Mouse (Mus musculus) olfactory bulb, adult 2 months (tissue): ENCODE measurements at regions not wholly inside any gene's neighbourhood (a gene's known extent, or its start where the extent isn't known, plus 50 kb on each side); places are given as distances from the start of the nearest gene placed in this dataset.

Experiments used
- H3K27ac ChIP-seq: fragments of 200-500 bp; 2 replicates; pipeline ENCODE4 v1.5.1; 2012; ENCODE audit warnings: low read depth, low read length; ENCODE audit not compliant: insufficient read depth
- H3K4me1 ChIP-seq: fragments of 200-500 bp; 2 replicates; pipeline ENCODE4 v1.6.1; 2012; ENCODE audit warnings: low read length; ENCODE audit not compliant: control insufficient read depth, insufficient read depth
- H3K4me3 ChIP-seq: fragments of 200-500 bp; 2 replicates; pipeline ENCODE4 v1.5.1; 2012; ENCODE audit warnings: mild to moderate bottlenecking, low read depth, low read length, moderate library complexity; ENCODE audit not compliant: insufficient read depth
- CTCF ChIP-seq: fragments of 200-500 bp; IDR thresholded peaks from 2 replicates; pipeline ENCODE4 v1.5.1; 2012; ENCODE audit warnings: low read depth, mild to moderate bottlenecking, low read length, moderate library complexity; ENCODE audit not compliant: insufficient read depth
- POLR2A ChIP-seq: fragments of 200-500 bp; IDR thresholded peaks from 2 replicates; pipeline ENCODE4 v1.6.1; 2012; ENCODE audit warnings: mild to moderate bottlenecking, low read depth, low read length, moderate library complexity; ENCODE audit not compliant: insufficient read depth
- WGBS: fragments of 180-500 bp; shearing (Covaris S2); methylation state at CpG from one replicate; pipeline ENCODE4 v1.1.7; 2018; 5-methylcytosine and 5-hydroxymethylcytosine counted together

DNA sequence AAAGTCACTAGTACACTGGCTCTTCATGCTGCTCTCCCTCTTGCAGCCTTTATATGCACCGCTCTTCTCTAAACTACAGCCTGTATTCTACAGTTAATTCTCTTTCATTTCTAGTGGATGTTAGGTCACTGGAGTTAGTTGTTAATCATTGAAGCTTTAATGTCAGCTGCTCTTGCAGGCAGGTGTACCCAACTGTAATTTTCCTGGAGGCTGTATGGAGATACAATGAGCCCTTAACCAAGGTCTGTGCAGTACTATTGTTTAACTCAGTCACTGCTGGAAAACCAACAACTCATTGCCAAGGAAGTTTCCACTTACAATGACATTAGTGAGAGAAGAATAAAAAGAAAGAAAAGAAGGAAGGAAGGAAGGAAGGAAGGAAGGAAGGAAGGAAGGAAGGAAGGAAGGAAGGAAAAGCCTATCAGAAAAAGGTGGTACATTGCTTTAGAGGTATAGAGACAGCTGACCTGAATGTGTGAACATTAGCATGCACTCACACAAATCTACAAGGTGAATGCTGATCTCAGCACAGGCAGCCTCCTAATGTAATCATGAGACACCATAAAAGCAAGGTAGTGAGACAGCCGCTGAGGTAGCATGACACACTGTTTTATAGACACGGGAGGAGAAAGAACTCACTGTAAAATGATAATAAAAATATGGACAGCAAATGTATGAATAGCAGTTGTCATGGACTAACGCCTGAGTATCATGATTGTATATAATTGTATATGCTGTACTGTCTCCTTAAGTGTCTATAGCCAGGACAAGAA lies 66.7 kb upstream of the Nck2 start:
- WGBS = 96% methylated on average over 4 of the region's 4 CpGs
- no peaks in the 10 kb centered on the region for H3K4me1 ChIP-seq
- H3K27ac ChIP-seq = no peak overlapping the region
- H3K4me3 ChIP-seq = no peak overlapping the region
- TF ChIP-seq POLR2A = no peak
- TF ChIP-seq CTCF = no peak

DNA sequence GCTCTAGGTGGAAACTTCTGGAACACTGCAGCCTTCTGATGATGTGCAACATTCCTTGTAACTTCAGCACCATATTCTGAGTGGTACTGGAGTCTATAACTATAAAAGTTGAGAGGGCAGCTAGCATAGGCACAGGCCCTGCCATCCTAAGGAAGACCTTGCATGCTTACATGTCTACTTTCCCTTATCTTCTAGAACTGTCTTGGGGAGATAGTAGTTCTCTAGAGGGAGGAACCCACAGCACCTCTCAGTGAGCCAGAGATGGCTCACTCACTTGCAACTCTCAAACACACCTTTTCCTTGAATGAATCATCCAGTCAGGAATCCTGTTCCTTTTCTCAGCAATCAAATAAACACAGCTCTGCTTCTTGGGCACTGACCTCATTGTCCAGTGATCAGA lies 59.4 kb upstream of the Nck2 start:
- H3K4me3 ChIP-seq = no peak overlapping the region
- no peaks in the 10 kb centered on the region for H3K4me1 ChIP-seq
- no peak for TF ChIP-seq POLR2A
- TF ChIP-seq CTCF = no peak
- no peak overlapping the region for H3K27ac ChIP-seq

DNA sequence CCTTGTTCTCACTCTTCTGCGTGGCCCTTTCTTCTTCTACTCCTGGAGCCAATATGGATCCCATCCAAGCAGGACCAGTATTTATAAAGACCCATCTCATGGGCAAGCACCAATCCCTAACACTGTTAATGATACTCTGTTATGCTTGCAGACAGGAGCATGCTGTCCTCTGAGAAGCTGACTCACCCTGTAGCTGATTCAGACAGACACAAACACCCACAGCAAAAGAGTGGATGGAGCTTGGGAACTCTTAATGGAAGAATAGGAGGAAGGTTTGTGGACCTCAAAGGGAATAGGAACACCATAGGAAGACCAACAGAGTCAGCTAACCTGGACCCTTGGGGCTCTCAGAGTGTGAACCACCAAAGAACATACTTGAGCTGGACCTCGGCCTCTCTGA lies 50.3 kb upstream of the Nck2 start:
- H3K4me1 ChIP-seq = no peaks in the 10 kb centered on the region; the same call in 1 of the 2 replicates
- 78% methylated on average over 2 of the region's 2 CpGs for WGBS
- H3K4me3 ChIP-seq = no peak overlapping the region
- TF ChIP-seq CTCF = no peak
- no peak overlapping the region; the same call in 1 of the 2 replicates for H3K27ac ChIP-seq
